Mouse (Mus musculus) liver, embryonic 14.5 days (tissue): ENCODE data around the gene Mmp2.

Source experiments
- CTCF ChIP-seq: IDR thresholded peaks from 2 replicates; pipeline ENCODE4 v1.5.1; 2016; ENCODE audit warnings: antibody characterized with exemption, low read depth, control low read depth
- EP300 ChIP-seq: IDR thresholded peaks from 2 replicates; pipeline ENCODE4 v1.6.1; 2016; ENCODE audit warnings: antibody characterized with exemption, low read depth

GRCm38 (mm10) chr8:92881247-92881646 is 54.2 kb downstream of the Mmp2 start:
- TF ChIP-seq CTCF (no peak), EP300 (no peak)
